Mouse (Mus musculus) G1E (cell line): ENCODE data around the gene Tenm2.

ENCODE experiments used
- CTCF ChIP-seq: IDR thresholded peaks from 2 replicates; pipeline ENCODE4 v1.5.1; 2012; ENCODE audit warnings: low read depth, low read length, inconsistent platforms, mixed read lengths
- GATA1 ChIP-seq: IDR thresholded peaks from 2 replicates; pipeline ENCODE4 v1.6.1; 2012; ENCODE audit warnings: borderline replicate concordance, low read length, inconsistent platforms, mixed read lengths
- GATA2 ChIP-seq: IDR thresholded peaks from 2 replicates; pipeline ENCODE4 v1.6.1; 2012; ENCODE audit warnings: low read depth, low read length, inconsistent platforms, borderline replicate concordance
- POLR2AphosphoS5 ChIP-seq: IDR thresholded peaks from 2 replicates; pipeline ENCODE4 v1.6.1; 2012; ENCODE audit warnings: low read depth, low read length, inconsistent platforms; ENCODE audit not compliant: insufficient replicate concordance
- TAL1 ChIP-seq: conservative IDR thresholded peaks from 2 replicates; pipeline ENCODE4 v1.6.1; 2012; ENCODE audit warnings: low read depth, low read length, inconsistent platforms, mixed read lengths

GRCm38 (mm10) chr11:36674141-36674540, 561.6 kb downstream of the Tenm2 start:
- no peak for TF ChIP-seq GATA2
- TF ChIP-seq CTCF = no peak
- no peak for TF ChIP-seq GATA1
- no peak for TF ChIP-seq POLR2AphosphoS5
- no peak for TF ChIP-seq TAL1
